Mouse (Mus musculus) forebrain, embryonic 14.5 days (tissue): ENCODE measurements at regions not wholly inside any gene's neighbourhood (a gene's known extent, or its start where the extent isn't known, plus 50 kb on each side); places are given as distances from the start of the nearest gene placed in this dataset.

Source experiments
- ATAC-seq: fragments of 200-750 bp; cut with Nextera tagmentation; 2 replicates; pipeline ENCODE4 v1.8.0; 2017; ENCODE audit warnings: mild to moderate bottlenecking, moderate library complexity
- DNase-seq: peaks from one replicate; pipeline ENCODE4 v3.0.0-alpha.2; 2015; ENCODE audit warnings: low spot score
- H3K27ac ChIP-seq: fragments of 300-500 bp; sonication (generic); 2 replicates; pipeline ENCODE4 v1.5.1; 2014; ENCODE audit warnings: low read depth, mild to moderate bottlenecking, control low read depth, low read length, moderate library complexity
- H3K27me3 ChIP-seq: fragments of 300-500 bp; sonication (generic); replicated peaks from 2 replicates; pipeline ENCODE4 v1.6.1; 2014; ENCODE audit warnings: low read length, control low read depth, mixed read lengths; ENCODE audit not compliant: control insufficient read depth, insufficient read depth
- H3K36me3 ChIP-seq: fragments of 300-500 bp; sonication (generic); 2 replicates; pipeline ENCODE4 v1.6.1; 2014; ENCODE audit warnings: low read length, control low read depth; ENCODE audit not compliant: control insufficient read depth, insufficient read depth
- H3K4me1 ChIP-seq: fragments of 300-500 bp; sonication (generic); 2 replicates; pipeline ENCODE4 v1.6.1; 2014; ENCODE audit warnings: antibody characterized with exemption, low read length, control low read depth; ENCODE audit not compliant: control insufficient read depth, insufficient read depth
- H3K4me2 ChIP-seq: fragments of 300-500 bp; sonication (generic); 2 replicates; pipeline ENCODE4 v1.6.1; 2014; ENCODE audit warnings: mild to moderate bottlenecking, control low read depth, low read length
- H3K4me3 ChIP-seq: fragments of 300-500 bp; sonication (generic); 2 replicates; pipeline ENCODE4 v1.5.1; 2014; ENCODE audit warnings: low read depth, low read length, control low read depth
- H3K9ac ChIP-seq: fragments of 300-500 bp; sonication (generic); 2 replicates; pipeline ENCODE4 v1.6.1; 2014; ENCODE audit warnings: mild to moderate bottlenecking, low read length, control low read depth, moderate library complexity
- H3K9me3 ChIP-seq: fragments of 300-500 bp; sonication (generic); replicated peaks from 2 replicates; pipeline ENCODE4 v1.6.1; 2016; ENCODE audit warnings: low read length, control low read depth, mixed read lengths; ENCODE audit not compliant: control insufficient read depth
- WGBS: fragments of 180-500 bp; shearing (Covaris S2); extraction: QIAGEN DNeasy Blood & Tissue Kit; methylation state at CpG from one replicate; pipeline ENCODE4 v1.1.7; 2014; 5-methylcytosine and 5-hydroxymethylcytosine counted together

GRCm38 (mm10) chr3:45319257-45319656 is 58.9 kb upstream of the Pcdh10 start:
- no peaks in the 10 kb centered on the region for H3K4me1 ChIP-seq
- no peak overlapping the region for H3K4me2 ChIP-seq
- no peak overlapping the region for H3K27ac ChIP-seq
- H3K4me3 ChIP-seq, result no peak overlapping the region
- no peaks in the 10 kb centered on the region for H3K27me3 ChIP-seq
- H3K9ac ChIP-seq, result no peak overlapping the region
- ATAC-seq (no peak), DNase-seq (no peak)
- H3K9me3 ChIP-seq, result no peaks in the 10 kb centered on the region
- 46% methylated on average over 2 of the region's 2 CpGs for WGBS
- no peaks in the 10 kb centered on the region for H3K36me3 ChIP-seq
